Mouse (Mus musculus): ENCODE data around the gene Grxcr1. TPM values are rescaled to one million over a fixed set of nuclear protein-coding genes. Genes with fewer than 3 reads are reported as not detected.

The Grxcr1 gene
- polyA plus RNA-seq, 1 experiment from 2014 or later, result 0.15 TPM

- WGBS, result 76% methylated on average over 2 of the region's 2 CpGs
- Histone ChIP-seq H3K27me3 (replicated peaks; ENCODE audit: control insufficient read depth, insufficient read depth, low read length) (no peaks in the 10 kb centered on the region), H3K9me3 (ENCODE audit: control insufficient read depth, low read length) (no peaks in the 10 kb centered on the region), H3K27ac (replicated peaks; ENCODE audit: low read depth, low read length) (no peak overlapping the region), H3K9ac (ENCODE audit: low read depth, low read length) (no peak overlapping the region), H3K4me3 (ENCODE audit: low read depth, low read length) (no peak overlapping the region), H3K4me2 (ENCODE audit: low read depth, low read length) (no peak overlapping the region), H3K4me1 (ENCODE audit: control insufficient read depth, insufficient read depth, low read length) (no peaks in the 10 kb centered on the region), H3K36me3 (ENCODE audit: control insufficient read depth, insufficient read depth, low read length) (no peaks in the 10 kb centered on the region)
- ATAC-seq (ENCODE audit: low read depth) (no peak), DNase-seq (ENCODE audit: low spot score) (no peak)
These were observed 10.8 kb upstream of the Grxcr1 start for GRCm38 (mm10) chr5:68020870-68021269.

DNA sequence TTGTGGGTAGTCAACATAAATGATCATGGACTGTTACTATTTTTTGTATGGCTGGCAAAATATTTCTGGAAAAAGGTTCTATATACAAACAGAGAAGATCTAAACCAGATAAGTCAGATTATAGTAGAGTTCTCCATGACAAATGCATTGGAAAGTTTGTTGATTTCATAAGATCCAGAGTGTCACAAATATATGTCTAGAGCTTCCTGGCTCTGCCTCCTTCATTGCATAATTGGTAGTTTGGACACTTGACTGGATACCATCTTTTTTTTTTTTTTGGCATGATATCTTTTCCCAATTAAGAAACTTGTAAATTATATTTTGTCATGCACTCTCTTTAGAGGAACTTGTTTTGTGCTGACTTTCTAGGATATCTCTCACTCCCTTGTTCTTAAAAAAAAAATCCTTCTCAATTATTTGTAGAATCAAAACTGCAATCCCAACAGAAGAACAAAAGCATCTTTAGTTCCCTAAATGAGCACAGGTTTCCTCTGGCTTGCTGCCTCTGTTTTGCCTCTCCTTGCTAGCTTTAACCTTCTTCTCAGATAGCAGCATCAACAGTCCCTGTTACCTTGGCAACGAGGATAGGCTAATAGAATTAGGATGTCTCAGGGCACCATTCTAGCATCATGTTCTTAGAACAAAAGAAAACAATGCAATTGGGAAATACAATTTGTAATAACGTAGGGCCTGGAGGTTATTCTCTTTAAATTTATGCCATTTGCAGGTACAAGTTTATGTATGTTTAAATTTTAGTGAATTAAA lies 4.8 kb upstream of the Grxcr1 start:
- Histone ChIP-seq H3K4me1 (ENCODE audit: control insufficient read depth, insufficient read depth, low read length) (no peaks in the 10 kb centered on the region), H3K4me2 (ENCODE audit: low read depth, low read length) (no peak overlapping the region), H3K27me3 (replicated peaks; ENCODE audit: control insufficient read depth, insufficient read depth, low read length) (no peaks in the 10 kb centered on the region), H3K4me3 (ENCODE audit: low read depth, low read length) (no peak overlapping the region), H3K27ac (replicated peaks; ENCODE audit: low read depth, low read length) (no peak overlapping the region), H3K9ac (ENCODE audit: low read depth, low read length) (no peak overlapping the region), H3K9me3 (ENCODE audit: control insufficient read depth, low read length) (no peaks in the 10 kb centered on the region), H3K36me3 (ENCODE audit: control insufficient read depth, insufficient read depth, low read length) (no peaks in the 10 kb centered on the region)
- 64% methylated on average over 2 of the region's 2 CpGs for WGBS
- DNase-seq (ENCODE audit: low spot score) (peak; percentile 17), ATAC-seq (ENCODE audit: low read depth) (no peak)

- Histone ChIP-seq H3K27ac (replicated peaks; ENCODE audit: low read depth, low read length) (no peak overlapping the region), H3K4me1 (ENCODE audit: control insufficient read depth, insufficient read depth, low read length) (no peaks in the 10 kb centered on the region), H3K9ac (ENCODE audit: low read depth, low read length) (no peak overlapping the region), H3K4me2 (ENCODE audit: low read depth, low read length) (no peak overlapping the region), H3K9me3 (ENCODE audit: control insufficient read depth, low read length) (no peaks in the 10 kb centered on the region), H3K27me3 (replicated peaks; ENCODE audit: control insufficient read depth, insufficient read depth, low read length) (no peaks in the 10 kb centered on the region), H3K4me3 (ENCODE audit: low read depth, low read length) (no peak overlapping the region), H3K36me3 (ENCODE audit: control insufficient read depth, insufficient read depth, low read length) (no peaks in the 10 kb centered on the region)
- ATAC-seq (ENCODE audit: low read depth) (no peak), DNase-seq (ENCODE audit: low spot score) (no peak)
- 76% methylated on average over 4 of the region's 4 CpGs for WGBS
These were observed 4.2 kb upstream of the Grxcr1 start for GRCm38 (mm10) chr5:68027474-68027873.

GRCm38 (mm10) chr5:68033345-68033744 lies 1.7 kb downstream of the Grxcr1 start:
- DNase-seq (ENCODE audit: low spot score) (no peak), ATAC-seq (ENCODE audit: low read depth) (no peak)
- WGBS, result 87% methylated on average over 2 of the region's 2 CpGs
- no peak overlapping the region for H3K4me3 ChIP-seq (ENCODE audit: low read depth, low read length)
- H3K27ac ChIP-seq (replicated peaks; ENCODE audit: low read depth, low read length), result no peak overlapping the region
- no peaks in the 10 kb centered on the region for H3K27me3 ChIP-seq (replicated peaks; ENCODE audit: control insufficient read depth, insufficient read depth, low read length)
- no peaks in the 10 kb centered on the region for H3K4me1 ChIP-seq (ENCODE audit: control insufficient read depth, insufficient read depth, low read length)
- no peaks in the 10 kb centered on the region for H3K9me3 ChIP-seq (ENCODE audit: control insufficient read depth, low read length)
- no peak overlapping the region for H3K4me2 ChIP-seq (ENCODE audit: low read depth, low read length)
- H3K36me3 ChIP-seq (ENCODE audit: control insufficient read depth, insufficient read depth, low read length), result no peaks in the 10 kb centered on the region
- no peak overlapping the region for H3K9ac ChIP-seq (ENCODE audit: low read depth, low read length)

GRCm38 (mm10) chr5:68039077-68039476 lies 7.4 kb downstream of the Grxcr1 start:
- no peak overlapping the region for H3K4me3 ChIP-seq (ENCODE audit: low read depth, low read length)
- no peak overlapping the region for H3K27ac ChIP-seq (replicated peaks; ENCODE audit: low read depth, low read length)
- no peak overlapping the region for H3K9ac ChIP-seq (ENCODE audit: low read depth, low read length)
- 76% methylated on average over 2 of the region's 2 CpGs for WGBS
- H3K27me3 ChIP-seq (replicated peaks; ENCODE audit: control insufficient read depth, insufficient read depth, low read length), result no peaks in the 10 kb centered on the region
- H3K36me3 ChIP-seq (ENCODE audit: control insufficient read depth, insufficient read depth, low read length), result no peaks in the 10 kb centered on the region
- H3K4me1 ChIP-seq (ENCODE audit: control insufficient read depth, insufficient read depth, low read length), result no peaks in the 10 kb centered on the region
- H3K4me2 ChIP-seq (ENCODE audit: low read depth, low read length), result no peak overlapping the region
- ATAC-seq (ENCODE audit: low read depth), result no peak
- no peak for DNase-seq (ENCODE audit: low spot score)
- H3K9me3 ChIP-seq (ENCODE audit: control insufficient read depth, low read length), result no peaks in the 10 kb centered on the region

GRCm38 (mm10) chr5:68043339-68043738 lies 11.7 kb downstream of the Grxcr1 start:
- Histone ChIP-seq H3K9me3 (ENCODE audit: control insufficient read depth, low read length) (no peaks in the 10 kb centered on the region), H3K27ac (replicated peaks; ENCODE audit: low read depth, low read length) (no peak overlapping the region), H3K9ac (ENCODE audit: low read depth, low read length) (no peak overlapping the region), H3K36me3 (ENCODE audit: control insufficient read depth, insufficient read depth, low read length) (no peaks in the 10 kb centered on the region), H3K4me3 (ENCODE audit: low read depth, low read length) (no peak overlapping the region), H3K4me2 (ENCODE audit: low read depth, low read length) (no peak overlapping the region), H3K27me3 (replicated peaks; ENCODE audit: control insufficient read depth, insufficient read depth, low read length) (no peaks in the 10 kb centered on the region), H3K4me1 (ENCODE audit: control insufficient read depth, insufficient read depth, low read length) (no peaks in the 10 kb centered on the region)
- DNase-seq (ENCODE audit: low spot score) (no peak), ATAC-seq (ENCODE audit: low read depth) (no peak)
- WGBS, result 90% methylated on average over 5 of the region's 5 CpGs

- no peak overlapping the region for H3K9ac ChIP-seq (ENCODE audit: low read depth, low read length)
- no peak overlapping the region for H3K4me3 ChIP-seq (ENCODE audit: low read depth, low read length)
- no peak overlapping the region for H3K4me2 ChIP-seq (ENCODE audit: low read depth, low read length)
- 44% methylated on average over 4 of the region's 4 CpGs for WGBS
- no peaks in the 10 kb centered on the region for H3K9me3 ChIP-seq (ENCODE audit: control insufficient read depth, low read length)
- no peaks in the 10 kb centered on the region for H3K4me1 ChIP-seq (ENCODE audit: control insufficient read depth, insufficient read depth, low read length)
- ATAC-seq (ENCODE audit: low read depth) (no peak), DNase-seq (ENCODE audit: low spot score) (no peak)
- H3K27me3 ChIP-seq (replicated peaks; ENCODE audit: control insufficient read depth, insufficient read depth, low read length), result no peaks in the 10 kb centered on the region
- no peaks in the 10 kb centered on the region for H3K36me3 ChIP-seq (ENCODE audit: control insufficient read depth, insufficient read depth, low read length)
- no peak overlapping the region for H3K27ac ChIP-seq (replicated peaks; ENCODE audit: low read depth, low read length)
These were observed 17.1 kb downstream of the Grxcr1 start for GRCm38 (mm10) chr5:68048783-68049182.

DNA sequence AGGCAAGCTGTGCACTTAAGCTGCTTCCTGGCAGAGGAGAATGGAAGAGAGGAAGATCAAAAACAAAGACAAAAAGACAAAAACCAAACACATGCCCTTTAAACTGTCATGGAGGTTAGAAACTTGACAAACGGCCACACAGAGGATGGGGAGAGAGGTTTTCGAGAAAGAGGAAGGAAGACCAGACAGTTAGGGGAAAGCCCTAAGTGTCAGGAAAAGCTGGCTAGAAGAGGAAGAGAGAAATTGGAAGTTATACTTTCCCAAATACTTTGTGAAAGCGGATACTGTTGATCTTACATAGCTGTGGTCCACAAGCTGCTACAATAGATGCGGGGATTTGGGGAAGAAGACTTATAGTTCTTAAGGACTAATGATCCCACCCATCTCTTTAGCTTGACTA lies 17.9 kb downstream of the Grxcr1 start:
- H3K36me3 ChIP-seq (ENCODE audit: control insufficient read depth, insufficient read depth, low read length), result no peaks in the 10 kb centered on the region
- no peak overlapping the region for H3K9ac ChIP-seq (ENCODE audit: low read depth, low read length)
- DNase-seq (ENCODE audit: low spot score) (no peak), ATAC-seq (ENCODE audit: low read depth) (no peak)
- no peak overlapping the region for H3K27ac ChIP-seq (replicated peaks; ENCODE audit: low read depth, low read length)
- H3K4me1 ChIP-seq (ENCODE audit: control insufficient read depth, insufficient read depth, low read length), result no peaks in the 10 kb centered on the region
- H3K4me3 ChIP-seq (ENCODE audit: low read depth, low read length), result no peak overlapping the region
- H3K4me2 ChIP-seq (ENCODE audit: low read depth, low read length), result no peak overlapping the region
- no peaks in the 10 kb centered on the region for H3K27me3 ChIP-seq (replicated peaks; ENCODE audit: control insufficient read depth, insufficient read depth, low read length)
- WGBS, result 40% methylated on average over 4 of the region's 4 CpGs
- H3K9me3 ChIP-seq (ENCODE audit: control insufficient read depth, low read length), result no peaks in the 10 kb centered on the region

DNA sequence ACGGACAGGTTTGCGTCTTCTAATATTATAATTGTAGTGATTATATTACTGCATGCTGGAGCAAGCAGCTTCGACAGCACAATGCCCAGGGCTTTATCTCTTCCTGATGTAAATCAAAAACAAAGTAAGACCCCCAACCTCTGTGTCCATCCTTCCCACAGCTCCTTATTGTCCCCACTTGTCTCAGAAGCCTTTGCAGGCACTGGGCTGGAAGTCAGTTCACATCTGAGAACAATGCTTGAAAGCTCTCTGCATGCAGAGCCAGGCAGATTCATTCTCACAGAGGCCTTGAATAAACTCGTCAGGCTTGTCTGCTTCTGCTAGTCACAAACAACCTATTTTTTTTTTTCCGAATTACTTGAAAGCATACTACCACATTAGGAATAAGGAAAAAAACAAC lies 19.5 kb downstream of the Grxcr1 start:
- Histone ChIP-seq H3K4me2 (ENCODE audit: low read depth, low read length) (no peak overlapping the region), H3K27ac (replicated peaks; ENCODE audit: low read depth, low read length) (no peak overlapping the region), H3K4me3 (ENCODE audit: low read depth, low read length) (no peak overlapping the region), H3K27me3 (replicated peaks; ENCODE audit: control insufficient read depth, insufficient read depth, low read length) (no peaks in the 10 kb centered on the region), H3K9ac (ENCODE audit: low read depth, low read length) (no peak overlapping the region), H3K36me3 (ENCODE audit: control insufficient read depth, insufficient read depth, low read length) (no peaks in the 10 kb centered on the region), H3K9me3 (ENCODE audit: control insufficient read depth, low read length) (no peaks in the 10 kb centered on the region), H3K4me1 (ENCODE audit: control insufficient read depth, insufficient read depth, low read length) (no peaks in the 10 kb centered on the region)
- ATAC-seq (ENCODE audit: low read depth), result no peak
- 36% methylated on average over 5 of the region's 5 CpGs for WGBS
- DNase-seq (ENCODE audit: low spot score), result no peak

Data from embryonic facial prominence, embryonic 14.5 days (tissue).